Mouse (Mus musculus): ENCODE data around the gene Lrig2. TPM values are rescaled to one million over a fixed set of nuclear protein-coding genes. Genes with fewer than 3 reads are reported as not detected.
A peak's percentile ranks its signal among the peaks of the same experiment; 100 is the strongest.

The Lrig2 gene
- polyA plus RNA-seq, 1 experiment from 2014 or later, result 14.1 TPM

DNA sequence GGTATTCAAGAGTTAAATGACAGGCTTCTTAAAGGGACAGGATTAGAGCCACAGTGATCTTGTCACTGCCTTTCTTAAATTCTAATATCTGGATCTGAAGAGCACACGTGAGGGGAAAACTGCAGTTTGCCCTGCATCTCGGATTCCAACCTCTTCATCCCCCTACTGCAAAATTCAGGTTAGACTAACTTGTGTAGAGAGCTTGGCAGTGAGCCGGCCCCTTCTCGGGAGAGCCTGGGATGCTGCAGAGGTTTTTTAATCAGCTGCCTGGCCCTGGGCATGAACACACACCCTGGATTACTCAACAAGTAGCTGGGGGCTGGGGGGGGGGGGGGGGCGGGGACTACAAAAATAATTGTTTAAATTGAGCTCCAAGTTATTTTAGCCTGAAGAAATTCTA lies 69.4 kb downstream of the Lrig2 start:
- peak overlapping the region; percentile 98 for H3K27ac ChIP-seq (ENCODE audit: low read length)
- peak overlapping the region; percentile 50 for H3K4me2 ChIP-seq (ENCODE audit: low read depth, low read length)
- peak overlapping the region; percentile 28 for H3K4me3 ChIP-seq (ENCODE audit: low read length)
- H3K4me1 ChIP-seq (replicated peaks; ENCODE audit: control insufficient read depth, insufficient read depth, low read length), result peaks cover 22% of the 10 kb centered on the region
- H3K27me3 ChIP-seq (ENCODE audit: control insufficient read depth, insufficient read depth, low read depth, low read length), result no peaks in the 10 kb centered on the region
- no peaks in the 10 kb centered on the region for H3K36me3 ChIP-seq (ENCODE audit: control insufficient read depth, insufficient read depth, low read length)
- 7% methylated on average over 5 of the region's 5 CpGs for WGBS
- ATAC-seq (ENCODE audit: low read depth), result peak; percentile 50
- peak overlapping the region; percentile 58 for H3K9ac ChIP-seq (ENCODE audit: low read length)
- no peaks in the 10 kb centered on the region for H3K9me3 ChIP-seq (ENCODE audit: control insufficient read depth, low read length)

DNA sequence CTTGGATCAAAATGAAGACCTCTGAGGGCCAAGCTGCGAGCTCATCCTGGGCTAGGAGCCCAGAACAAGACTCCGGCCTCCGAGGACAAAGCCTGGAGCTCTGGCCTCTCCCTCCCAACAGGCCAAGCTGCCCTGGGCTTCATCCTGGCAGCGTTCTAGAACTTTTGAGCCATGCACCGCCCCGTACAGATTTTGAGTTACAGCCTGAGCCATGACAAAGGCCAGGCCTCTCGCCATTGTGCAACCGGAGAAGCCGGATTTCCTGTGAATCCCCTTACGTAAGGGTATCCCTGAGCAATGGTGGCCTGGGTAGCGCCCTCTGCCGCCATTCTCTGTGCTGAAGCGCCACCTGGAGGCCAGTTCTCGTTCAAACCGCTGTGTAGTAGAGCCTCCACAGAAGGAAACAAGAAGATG lies 69.8 kb downstream of the Lrig2 start:
- Histone ChIP-seq H3K9ac (ENCODE audit: low read length) (peak overlapping the region; percentile 59), H3K4me1 (replicated peaks; ENCODE audit: control insufficient read depth, insufficient read depth, low read length) (peaks cover 22% of the 10 kb centered on the region)
- WGBS, result under 1% methylated on average over 15 of the region's 15 CpGs

DNA sequence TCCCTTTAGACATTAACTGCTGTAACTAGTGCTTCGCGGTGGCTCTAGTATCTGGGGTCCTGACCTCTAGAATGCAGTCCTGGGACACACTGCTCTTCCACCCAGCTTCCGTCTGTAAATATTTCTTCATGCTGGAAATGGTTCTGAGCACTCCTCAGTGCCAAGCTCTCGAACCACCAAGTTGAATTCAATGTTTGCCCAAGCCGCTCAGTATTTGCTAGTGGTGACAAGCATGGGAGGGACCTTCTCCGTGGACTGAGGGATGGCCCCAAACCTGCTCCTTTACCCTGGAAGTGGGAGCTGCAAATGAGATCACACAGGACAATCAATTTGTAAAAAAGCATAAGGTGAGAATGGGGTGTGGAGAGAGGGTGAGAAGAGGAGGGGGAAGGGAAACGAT lies 70.3 kb downstream of the Lrig2 start:
- peak; percentile 68 for ATAC-seq (ENCODE audit: low read depth)
- peak overlapping the region; percentile 98 for H3K27ac ChIP-seq (ENCODE audit: low read length)
- H3K36me3 ChIP-seq (ENCODE audit: control insufficient read depth, insufficient read depth, low read length), result no peaks in the 10 kb centered on the region
- no peaks in the 10 kb centered on the region for H3K9me3 ChIP-seq (ENCODE audit: control insufficient read depth, low read length)
- H3K4me2 ChIP-seq (ENCODE audit: low read depth, low read length), result peak overlapping the region; percentile 42
- WGBS, result 44% methylated on average over 7 of the region's 7 CpGs
- H3K9ac ChIP-seq (ENCODE audit: low read length), result peak overlapping the region; percentile 59
- H3K4me1 ChIP-seq (replicated peaks; ENCODE audit: control insufficient read depth, insufficient read depth, low read length), result peaks cover 22% of the 10 kb centered on the region
- H3K4me3 ChIP-seq (ENCODE audit: low read length), result peak overlapping the region; percentile 25
- H3K27me3 ChIP-seq (ENCODE audit: control insufficient read depth, insufficient read depth, low read depth, low read length), result no peaks in the 10 kb centered on the region

More for the DNA sequence above, 69.8 kb downstream of the Lrig2 start:
- Histone ChIP-seq H3K27me3 (ENCODE audit: control insufficient read depth, insufficient read depth, low read depth, low read length) (no peaks in the 10 kb centered on the region), H3K4me3 (ENCODE audit: low read length) (peak overlapping the region; percentile 28), H3K9me3 (ENCODE audit: control insufficient read depth, low read length) (no peaks in the 10 kb centered on the region), H3K36me3 (ENCODE audit: control insufficient read depth, insufficient read depth, low read length) (no peaks in the 10 kb centered on the region), H3K4me2 (ENCODE audit: low read depth, low read length) (peak overlapping the region; percentile 50), H3K27ac (ENCODE audit: low read length) (peak overlapping the region; percentile 98)
- ATAC-seq (ENCODE audit: low read depth), result peak; percentile 93

DNA sequence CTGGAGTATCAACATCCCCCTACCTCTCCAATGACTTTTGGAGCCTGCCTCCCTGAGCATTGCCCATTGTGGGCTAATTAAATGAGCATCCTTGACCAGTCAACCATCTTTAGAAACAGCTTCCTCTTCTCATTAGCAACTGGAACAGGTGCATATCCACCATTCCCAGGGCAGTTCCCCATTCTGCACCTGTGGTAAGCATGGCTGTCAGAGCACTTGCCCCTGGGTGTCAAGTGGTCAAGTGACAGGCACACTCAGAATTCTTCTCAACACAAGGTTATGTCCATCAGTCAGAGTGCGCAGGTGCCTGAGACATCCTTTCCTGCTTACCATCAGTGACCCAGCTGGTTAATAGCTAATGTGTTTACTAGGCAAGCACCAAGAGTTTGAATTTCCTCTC lies 72.9 kb downstream of the Lrig2 start:
- no peak overlapping the region for H3K27ac ChIP-seq (ENCODE audit: low read length)
- H3K9me3 ChIP-seq (ENCODE audit: control insufficient read depth, low read length), result no peaks in the 10 kb centered on the region
- H3K27me3 ChIP-seq (ENCODE audit: control insufficient read depth, insufficient read depth, low read depth, low read length), result no peaks in the 10 kb centered on the region
- no peak overlapping the region for H3K9ac ChIP-seq (ENCODE audit: low read length)
- WGBS, result 67% methylated on average over 1 of the region's 1 CpGs
- H3K4me1 ChIP-seq (replicated peaks; ENCODE audit: control insufficient read depth, insufficient read depth, low read length), result peaks cover 26% of the 10 kb centered on the region
- ATAC-seq (ENCODE audit: low read depth), result no peak
- no peaks in the 10 kb centered on the region for H3K36me3 ChIP-seq (ENCODE audit: control insufficient read depth, insufficient read depth, low read length)
- H3K4me2 ChIP-seq (ENCODE audit: low read depth, low read length), result no peak overlapping the region
- no peak overlapping the region for H3K4me3 ChIP-seq (ENCODE audit: low read length)

DNA sequence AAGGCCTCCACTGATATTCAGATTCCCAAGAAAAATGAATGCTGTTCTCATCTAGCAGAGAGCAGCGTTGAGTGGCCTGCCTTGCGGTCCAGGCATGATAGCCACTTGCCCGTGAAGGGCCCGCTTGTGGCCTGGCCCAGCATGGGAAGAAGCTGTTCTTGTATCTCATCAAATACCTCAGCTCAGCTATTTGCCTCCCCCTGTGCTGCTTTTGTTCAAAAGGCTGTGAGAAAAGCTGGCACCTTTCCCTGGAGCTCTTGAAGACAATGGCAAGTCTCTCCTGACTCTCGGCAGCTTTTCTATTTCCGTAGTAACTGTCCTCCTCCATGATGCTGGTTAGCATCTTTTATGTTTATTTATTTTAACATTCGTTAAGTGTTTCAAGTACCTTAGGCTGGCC lies 74.1 kb downstream of the Lrig2 start:
- H3K36me3 ChIP-seq (ENCODE audit: control insufficient read depth, insufficient read depth, low read length), result no peaks in the 10 kb centered on the region
- no peak overlapping the region for H3K27ac ChIP-seq (ENCODE audit: low read length)
- H3K27me3 ChIP-seq (ENCODE audit: control insufficient read depth, insufficient read depth, low read depth, low read length), result no peaks in the 10 kb centered on the region
- ATAC-seq (ENCODE audit: low read depth), result no peak
- WGBS, result 54% methylated on average over 7 of the region's 7 CpGs
- no peak overlapping the region for H3K4me2 ChIP-seq (ENCODE audit: low read depth, low read length)
- peaks cover 25% of the 10 kb centered on the region for H3K4me1 ChIP-seq (replicated peaks; ENCODE audit: control insufficient read depth, insufficient read depth, low read length)
- H3K9ac ChIP-seq (ENCODE audit: low read length), result no peak overlapping the region
- no peak overlapping the region for H3K4me3 ChIP-seq (ENCODE audit: low read length)
- H3K9me3 ChIP-seq (ENCODE audit: control insufficient read depth, low read length), result no peaks in the 10 kb centered on the region

DNA sequence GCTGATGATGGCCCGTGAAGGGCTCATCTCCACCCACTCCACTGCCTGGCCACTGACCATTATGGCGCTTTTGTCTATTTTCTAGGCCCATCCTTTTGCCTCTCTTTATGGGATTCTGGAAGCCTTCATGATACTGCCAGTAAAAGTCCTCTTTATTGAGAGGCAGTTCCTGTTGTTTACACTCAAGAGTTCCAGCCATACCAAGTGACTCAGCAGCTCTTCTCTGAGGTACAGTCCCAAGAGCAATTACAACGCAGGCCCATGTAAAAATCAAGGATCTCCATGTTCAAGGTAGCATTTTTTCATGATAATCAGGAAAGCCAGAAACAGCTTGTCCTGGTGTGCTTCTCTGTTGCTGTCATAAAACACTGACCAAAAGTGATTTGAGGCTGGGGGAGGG lies 75.8 kb downstream of the Lrig2 start:
- H3K36me3 ChIP-seq (ENCODE audit: control insufficient read depth, insufficient read depth, low read length), result no peaks in the 10 kb centered on the region

DNA sequence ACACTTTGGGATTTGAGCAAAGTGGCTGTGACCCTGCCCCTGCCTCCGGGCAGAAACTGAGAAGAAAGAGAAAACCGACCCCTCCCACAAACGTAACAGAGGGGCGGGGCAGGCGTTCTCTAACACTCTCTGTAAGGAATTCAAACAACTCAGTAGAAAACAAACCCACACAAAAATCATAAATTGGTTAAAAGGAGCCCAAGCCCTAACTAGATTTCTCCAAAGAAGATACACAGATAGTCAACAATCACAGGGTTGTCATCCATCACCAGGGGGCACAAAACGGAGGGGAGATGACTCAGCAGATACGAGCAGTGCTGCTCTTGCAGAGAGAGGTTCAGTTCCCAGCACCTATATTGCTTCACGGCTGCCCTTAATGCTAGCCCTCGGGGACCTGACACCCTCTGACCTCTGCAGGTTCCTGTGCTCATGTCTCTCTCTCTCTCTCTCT lies 77.4 kb downstream of the Lrig2 start:
- H3K9ac ChIP-seq (ENCODE audit: low read length), result peak overlapping the region; percentile 8
- no peaks in the 10 kb centered on the region for H3K27me3 ChIP-seq (ENCODE audit: control insufficient read depth, insufficient read depth, low read depth, low read length)
- H3K9me3 ChIP-seq (ENCODE audit: control insufficient read depth, low read length), result no peaks in the 10 kb centered on the region
- WGBS, result 3% methylated on average over 9 of the region's 9 CpGs
- peaks cover 20% of the 10 kb centered on the region for H3K4me1 ChIP-seq (replicated peaks; ENCODE audit: control insufficient read depth, insufficient read depth, low read length)
- no peak overlapping the region for H3K27ac ChIP-seq (ENCODE audit: low read length)
- ATAC-seq (ENCODE audit: low read depth), result no peak
- peak overlapping the region; percentile 46 for H3K4me2 ChIP-seq (ENCODE audit: low read depth, low read length)
- peak overlapping the region; percentile 32 for H3K4me3 ChIP-seq (ENCODE audit: low read length)
- H3K36me3 ChIP-seq (ENCODE audit: control insufficient read depth, insufficient read depth, low read length), result no peaks in the 10 kb centered on the region

More for the DNA sequence above, 75.8 kb downstream of the Lrig2 start:
- no peak for ATAC-seq (ENCODE audit: low read depth)
- Histone ChIP-seq H3K27me3 (ENCODE audit: control insufficient read depth, insufficient read depth, low read depth, low read length) (no peaks in the 10 kb centered on the region), H3K4me3 (ENCODE audit: low read length) (no peak overlapping the region), H3K9ac (ENCODE audit: low read length) (no peak overlapping the region), H3K9me3 (ENCODE audit: control insufficient read depth, low read length) (no peaks in the 10 kb centered on the region), H3K4me1 (replicated peaks; ENCODE audit: control insufficient read depth, insufficient read depth, low read length) (peaks cover 26% of the 10 kb centered on the region), H3K27ac (ENCODE audit: low read length) (no peak overlapping the region), H3K4me2 (ENCODE audit: low read depth, low read length) (no peak overlapping the region)
- 90% methylated on average over 3 of the region's 3 CpGs for WGBS

DNA sequence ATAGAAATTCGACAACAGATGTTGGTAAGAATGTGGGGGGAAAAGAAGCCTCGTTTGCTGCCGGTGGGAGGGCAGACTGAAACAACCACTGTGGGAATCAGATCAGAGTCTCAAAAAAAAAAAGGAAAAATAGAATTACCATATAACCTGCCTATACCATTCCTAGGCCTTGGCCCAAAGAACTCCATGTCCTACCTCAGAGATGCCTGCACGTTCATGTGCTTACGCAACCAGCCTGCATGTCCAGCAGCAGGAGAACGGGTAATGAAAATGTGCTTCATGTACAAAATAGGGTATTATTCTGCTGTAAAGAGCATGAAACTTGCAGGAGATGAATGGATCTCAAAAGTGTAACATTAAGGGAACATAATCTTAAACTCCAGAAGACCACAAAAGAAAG lies 79.1 kb downstream of the Lrig2 start:
- Histone ChIP-seq H3K4me1 (replicated peaks; ENCODE audit: control insufficient read depth, insufficient read depth, low read length) (peaks cover 20% of the 10 kb centered on the region), H3K36me3 (ENCODE audit: control insufficient read depth, insufficient read depth, low read length) (no peaks in the 10 kb centered on the region), H3K9ac (ENCODE audit: low read length) (no peak overlapping the region), H3K27ac (ENCODE audit: low read length) (no peak overlapping the region), H3K9me3 (ENCODE audit: control insufficient read depth, low read length) (no peaks in the 10 kb centered on the region), H3K4me3 (ENCODE audit: low read length) (no peak overlapping the region), H3K27me3 (ENCODE audit: control insufficient read depth, insufficient read depth, low read depth, low read length) (no peaks in the 10 kb centered on the region), H3K4me2 (ENCODE audit: low read depth, low read length) (no peak overlapping the region)
- ATAC-seq (ENCODE audit: low read depth), result no peak
- 62% methylated on average over 6 of the region's 6 CpGs for WGBS

DNA sequence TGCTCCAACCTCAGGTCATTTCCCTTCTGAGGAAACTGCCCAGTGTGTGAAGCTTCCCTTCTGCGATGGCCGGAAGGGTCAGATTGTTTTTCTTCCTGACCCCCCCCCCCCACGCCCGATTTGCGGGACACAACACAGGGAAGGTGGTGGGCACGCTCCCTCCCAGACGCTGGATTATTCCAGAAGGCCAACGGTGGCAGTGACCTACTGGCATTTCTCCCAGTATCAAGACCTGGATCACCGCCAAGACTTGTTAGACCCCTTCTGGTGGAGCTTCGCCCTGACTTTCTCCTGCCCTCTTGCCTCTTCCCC lies 79.9 kb downstream of the Lrig2 start:
- no peaks in the 10 kb centered on the region for H3K27me3 ChIP-seq (ENCODE audit: control insufficient read depth, insufficient read depth, low read depth, low read length)
- peaks cover 20% of the 10 kb centered on the region for H3K4me1 ChIP-seq (replicated peaks; ENCODE audit: control insufficient read depth, insufficient read depth, low read length)
- H3K9ac ChIP-seq (ENCODE audit: low read length), result no peak overlapping the region
- no peak overlapping the region for H3K4me3 ChIP-seq (ENCODE audit: low read length)
- peak; percentile 79 for ATAC-seq (ENCODE audit: low read depth)
- no peaks in the 10 kb centered on the region for H3K36me3 ChIP-seq (ENCODE audit: control insufficient read depth, insufficient read depth, low read length)
- H3K4me2 ChIP-seq (ENCODE audit: low read depth, low read length), result peak overlapping the region; percentile 20; the same call in 1 of the 2 replicates
- peak overlapping the region; percentile 48 for H3K27ac ChIP-seq (ENCODE audit: low read length)
- 15% methylated on average over 10 of the region's 10 CpGs for WGBS
- no peaks in the 10 kb centered on the region for H3K9me3 ChIP-seq (ENCODE audit: control insufficient read depth, low read length)

Data from lung, embryonic 16.5 days (tissue).